Mouse (Mus musculus): ENCODE results near the gene Ppp4r2. TPM values are rescaled to one million over a fixed set of nuclear protein-coding genes. Genes with fewer than 3 reads are reported as not detected.

Gene Ppp4r2
- polyA plus RNA-seq, 1 experiment from 2014 or later: 12.7 TPM

DNA sequence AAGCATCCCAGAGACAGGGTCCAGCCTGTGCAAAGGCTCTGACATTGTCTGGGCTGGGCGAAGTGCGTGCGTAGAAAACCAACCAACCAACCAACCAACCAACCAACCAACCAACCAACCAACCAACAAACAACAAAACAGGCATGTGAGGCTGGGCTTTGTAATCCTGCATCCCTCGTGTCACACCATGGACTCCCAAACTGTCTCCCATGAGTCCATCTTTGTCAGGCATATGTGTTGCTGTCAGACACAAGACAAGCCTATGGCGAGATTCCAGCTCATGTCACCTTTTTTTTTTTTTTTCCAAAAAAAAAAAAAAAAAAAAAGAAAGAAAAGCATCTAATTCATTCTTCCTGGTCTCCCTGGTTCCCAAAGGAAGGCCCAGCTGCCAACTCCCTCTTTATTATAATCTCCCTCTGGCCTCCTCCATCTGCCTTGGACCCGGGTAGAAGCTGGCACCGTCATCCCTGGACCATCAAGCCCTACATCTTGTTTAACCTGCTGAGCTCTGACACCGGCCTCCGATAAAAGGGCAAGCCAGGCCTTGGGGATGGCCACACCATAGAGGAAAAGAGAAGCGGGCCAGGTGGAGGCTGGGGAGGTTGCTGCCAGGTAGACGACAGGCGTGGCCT is 51.3 kb downstream of the Ppp4r2 start:
- no peaks in the 10 kb centered on the region for H3K9me3 ChIP-seq (replicated peaks; ENCODE audit: control insufficient read depth, low read length)
- H3K27ac ChIP-seq (ENCODE audit: low read length): no peak overlapping the region
- H3K9ac ChIP-seq (ENCODE audit: low read length): no peak overlapping the region
- H3K4me3 ChIP-seq (replicated peaks; ENCODE audit: low read length): no peak overlapping the region
- WGBS: 90% methylated on average over 12 of the region's 12 CpGs
- no peaks in the 10 kb centered on the region for H3K27me3 ChIP-seq (ENCODE audit: control insufficient read depth, insufficient read depth, low read length)
- no peaks in the 10 kb centered on the region for H3K36me3 ChIP-seq (ENCODE audit: control insufficient read depth, insufficient read depth, low read length)
- H3K4me1 ChIP-seq (ENCODE audit: control insufficient read depth, insufficient read depth, low read length): no peaks in the 10 kb centered on the region; the same call in 1 of the 2 replicates
- no peak for ATAC-seq (ENCODE audit: insufficient read depth, low FRiP score)
- H3K4me2 ChIP-seq (ENCODE audit: low read depth, low read length): no peak overlapping the region

DNA sequence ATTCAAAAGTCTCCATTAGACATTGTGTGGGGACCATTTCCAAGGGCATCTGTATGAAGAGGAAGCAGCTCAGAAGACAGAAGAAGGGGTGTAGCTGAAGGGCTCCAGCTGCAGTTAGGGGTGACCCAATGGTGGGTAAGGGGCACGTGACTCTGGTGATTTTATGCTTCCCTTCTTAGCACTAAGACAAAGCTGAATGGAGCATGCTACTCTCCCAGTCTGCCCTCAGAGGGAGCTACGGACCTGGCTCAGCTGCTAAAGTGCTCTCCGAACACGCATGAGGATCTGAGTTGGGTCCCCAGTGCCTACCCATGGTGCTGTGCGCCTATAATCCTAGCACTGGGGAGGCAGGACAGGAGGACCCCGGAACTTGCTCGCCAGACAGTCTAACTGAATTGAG is 52.0 kb downstream of the Ppp4r2 start:
- 0 out of 2 replicates have a peak, but pooled peaks have one; percentile 8 for ATAC-seq (ENCODE audit: insufficient read depth, low FRiP score)
- H3K4me2 ChIP-seq (ENCODE audit: low read depth, low read length): no peak overlapping the region
- WGBS: 47% methylated on average over 7 of the region's 7 CpGs
- H3K9ac ChIP-seq (ENCODE audit: low read length): no peak overlapping the region
- H3K9me3 ChIP-seq (replicated peaks; ENCODE audit: control insufficient read depth, low read length): no peaks in the 10 kb centered on the region
- H3K27ac ChIP-seq (ENCODE audit: low read length): no peak overlapping the region
- H3K4me1 ChIP-seq (ENCODE audit: control insufficient read depth, insufficient read depth, low read length): no peaks in the 10 kb centered on the region; the same call in 1 of the 2 replicates
- H3K36me3 ChIP-seq (ENCODE audit: control insufficient read depth, insufficient read depth, low read length): no peaks in the 10 kb centered on the region
- no peaks in the 10 kb centered on the region for H3K27me3 ChIP-seq (ENCODE audit: control insufficient read depth, insufficient read depth, low read length)
- H3K4me3 ChIP-seq (replicated peaks; ENCODE audit: low read length): no peak overlapping the region

DNA sequence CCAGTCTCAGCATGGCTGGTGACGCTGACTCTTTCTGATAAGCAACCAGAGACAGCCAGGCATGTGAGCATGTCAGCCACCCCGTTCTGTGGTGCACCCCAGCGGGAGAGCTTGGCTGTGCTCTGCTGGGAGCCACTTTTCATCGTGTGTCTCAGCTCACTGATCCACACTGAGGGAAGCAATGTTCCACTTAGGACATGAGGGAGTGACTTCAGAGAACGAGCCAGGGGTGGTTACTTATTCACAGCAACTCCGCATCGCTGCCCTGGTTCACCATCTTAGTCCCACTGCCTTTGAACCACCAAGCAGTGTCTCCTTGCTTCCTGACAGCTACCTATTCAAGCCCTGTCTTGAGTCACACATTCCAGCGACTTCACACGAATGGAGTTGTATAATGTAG is 53.6 kb downstream of the Ppp4r2 start:
- 88% methylated on average over 9 of the region's 9 CpGs for WGBS
- Histone ChIP-seq H3K27me3 (ENCODE audit: control insufficient read depth, insufficient read depth, low read length) (no peaks in the 10 kb centered on the region), H3K4me3 (replicated peaks; ENCODE audit: low read length) (no peak overlapping the region), H3K9me3 (replicated peaks; ENCODE audit: control insufficient read depth, low read length) (no peaks in the 10 kb centered on the region), H3K9ac (ENCODE audit: low read length) (no peak overlapping the region), H3K4me2 (ENCODE audit: low read depth, low read length) (no peak overlapping the region), H3K36me3 (ENCODE audit: control insufficient read depth, insufficient read depth, low read length) (no peaks in the 10 kb centered on the region), H3K27ac (ENCODE audit: low read length) (no peak overlapping the region), H3K4me1 (ENCODE audit: control insufficient read depth, insufficient read depth, low read length) (no peaks in the 10 kb centered on the region; the same call in 1 of the 2 replicates)
- no peak for ATAC-seq (ENCODE audit: insufficient read depth, low FRiP score)

DNA sequence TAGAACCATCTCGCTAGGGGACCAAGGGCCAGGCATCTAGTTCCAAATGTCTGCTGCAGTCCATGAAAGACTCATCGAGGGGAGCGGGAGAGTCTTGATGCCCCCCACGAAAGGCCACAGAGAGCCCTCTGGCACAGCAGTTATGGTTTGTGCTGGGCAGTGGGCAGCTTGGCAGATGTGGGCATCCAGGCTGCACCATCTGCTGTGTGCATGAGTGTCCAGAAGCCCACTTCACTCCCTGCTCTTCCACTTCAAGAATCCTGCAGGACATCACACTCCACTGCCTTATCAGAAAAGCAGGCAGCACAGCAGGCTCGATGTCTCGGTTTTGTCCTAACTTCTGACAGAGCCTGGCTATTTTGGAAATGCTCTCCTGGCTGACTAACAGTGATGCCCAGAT is 55.9 kb downstream of the Ppp4r2 start:
- 77% methylated on average over 6 of the region's 6 CpGs for WGBS
- Histone ChIP-seq H3K4me2 (ENCODE audit: low read depth, low read length) (no peak overlapping the region), H3K27ac (ENCODE audit: low read length) (no peak overlapping the region), H3K27me3 (ENCODE audit: control insufficient read depth, insufficient read depth, low read length) (no peaks in the 10 kb centered on the region), H3K36me3 (ENCODE audit: control insufficient read depth, insufficient read depth, low read length) (no peaks in the 10 kb centered on the region), H3K4me3 (replicated peaks; ENCODE audit: low read length) (no peak overlapping the region), H3K9me3 (replicated peaks; ENCODE audit: control insufficient read depth, low read length) (no peaks in the 10 kb centered on the region), H3K9ac (ENCODE audit: low read length) (no peak overlapping the region), H3K4me1 (ENCODE audit: control insufficient read depth, insufficient read depth, low read length) (no peaks in the 10 kb centered on the region)
- no peak for ATAC-seq (ENCODE audit: insufficient read depth, low FRiP score)

DNA sequence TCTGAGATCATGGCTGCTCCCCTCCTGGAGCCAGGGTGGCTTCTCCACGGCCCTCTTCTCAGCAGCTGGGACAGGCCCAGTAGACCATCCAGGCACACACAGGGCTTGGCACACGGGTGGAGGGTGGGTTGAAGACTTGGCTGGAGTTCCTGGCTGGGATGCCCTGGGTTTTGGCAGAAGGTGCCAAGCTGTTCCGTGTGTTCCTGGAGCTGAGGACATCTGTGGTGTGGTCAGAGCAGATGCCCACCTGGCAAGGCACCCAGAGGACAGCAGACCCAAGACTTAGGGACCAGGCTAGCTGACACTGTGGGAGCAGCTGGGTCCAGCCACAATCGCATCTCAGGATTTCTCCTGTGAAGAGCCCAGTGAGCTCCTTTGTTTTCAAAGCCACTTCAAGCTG is 59.1 kb downstream of the Ppp4r2 start:
- no peak overlapping the region for H3K9ac ChIP-seq (ENCODE audit: low read length)
- no peak overlapping the region for H3K27ac ChIP-seq (ENCODE audit: low read length)
- 77% methylated on average over 4 of the region's 4 CpGs for WGBS
- ATAC-seq (ENCODE audit: insufficient read depth, low FRiP score): no peak
- no peaks in the 10 kb centered on the region for H3K36me3 ChIP-seq (ENCODE audit: control insufficient read depth, insufficient read depth, low read length)
- no peaks in the 10 kb centered on the region for H3K27me3 ChIP-seq (ENCODE audit: control insufficient read depth, insufficient read depth, low read length)
- H3K9me3 ChIP-seq (replicated peaks; ENCODE audit: control insufficient read depth, low read length): no peaks in the 10 kb centered on the region
- no peaks in the 10 kb centered on the region for H3K4me1 ChIP-seq (ENCODE audit: control insufficient read depth, insufficient read depth, low read length)
- H3K4me2 ChIP-seq (ENCODE audit: low read depth, low read length): no peak overlapping the region
- no peak overlapping the region for H3K4me3 ChIP-seq (replicated peaks; ENCODE audit: low read length)

DNA sequence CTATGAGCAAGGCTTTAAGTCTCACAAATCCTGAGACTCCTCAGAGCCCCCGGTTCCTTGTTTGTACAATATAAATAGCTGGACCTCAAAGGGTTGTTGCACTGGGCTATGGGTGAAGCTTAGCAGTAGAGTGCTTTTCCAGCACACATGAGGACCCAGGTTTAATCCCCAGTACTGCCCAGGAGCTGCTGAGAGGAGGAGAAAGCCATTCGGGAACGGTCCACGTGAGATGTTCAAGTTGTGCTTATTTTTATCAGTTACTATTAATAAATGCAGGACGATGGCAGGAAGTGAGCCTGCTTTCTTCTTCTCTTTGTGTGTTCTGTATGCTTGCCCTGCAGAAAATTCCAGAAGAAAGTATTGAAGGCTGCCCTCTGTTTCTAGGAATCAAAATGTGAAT is 59.7 kb downstream of the Ppp4r2 start:
- no peak overlapping the region for H3K4me3 ChIP-seq (replicated peaks; ENCODE audit: low read length)
- 57% methylated on average over 5 of the region's 5 CpGs for WGBS
- no peaks in the 10 kb centered on the region for H3K9me3 ChIP-seq (replicated peaks; ENCODE audit: control insufficient read depth, low read length)
- H3K4me1 ChIP-seq (ENCODE audit: control insufficient read depth, insufficient read depth, low read length): no peaks in the 10 kb centered on the region
- no peak for ATAC-seq (ENCODE audit: insufficient read depth, low FRiP score)
- no peak overlapping the region for H3K4me2 ChIP-seq (ENCODE audit: low read depth, low read length)
- no peaks in the 10 kb centered on the region for H3K27me3 ChIP-seq (ENCODE audit: control insufficient read depth, insufficient read depth, low read length)
- H3K9ac ChIP-seq (ENCODE audit: low read length): no peak overlapping the region
- H3K36me3 ChIP-seq (ENCODE audit: control insufficient read depth, insufficient read depth, low read length): no peaks in the 10 kb centered on the region
- no peak overlapping the region for H3K27ac ChIP-seq (ENCODE audit: low read length)

DNA sequence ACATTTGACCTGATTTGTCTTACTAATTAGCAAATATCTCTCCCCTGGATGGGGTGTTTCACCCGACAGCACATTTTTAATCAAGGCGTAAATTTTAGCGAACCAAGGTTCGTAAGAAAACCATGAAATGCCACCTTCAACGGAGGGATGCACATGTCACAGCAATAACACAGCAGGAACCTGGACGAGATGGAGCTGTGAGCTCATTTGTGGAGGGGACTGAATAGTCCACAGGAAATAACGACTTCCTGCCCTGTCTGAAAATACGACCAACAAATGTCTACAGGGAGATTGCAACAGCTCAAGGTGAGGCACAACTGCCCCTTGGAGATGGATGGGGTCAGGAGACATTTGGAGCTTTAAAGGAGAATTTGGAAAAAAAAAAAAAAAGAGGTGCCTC is 61.8 kb downstream of the Ppp4r2 start:
- no peaks in the 10 kb centered on the region for H3K9me3 ChIP-seq (replicated peaks; ENCODE audit: control insufficient read depth, low read length)
- no peaks in the 10 kb centered on the region for H3K27me3 ChIP-seq (ENCODE audit: control insufficient read depth, insufficient read depth, low read length)
- WGBS: 71% methylated on average over 8 of the region's 8 CpGs
- H3K27ac ChIP-seq (ENCODE audit: low read length): no peak overlapping the region
- no peaks in the 10 kb centered on the region for H3K36me3 ChIP-seq (ENCODE audit: control insufficient read depth, insufficient read depth, low read length)
- no peak overlapping the region for H3K4me3 ChIP-seq (replicated peaks; ENCODE audit: low read length)
- H3K4me2 ChIP-seq (ENCODE audit: low read depth, low read length): no peak overlapping the region
- no peaks in the 10 kb centered on the region for H3K4me1 ChIP-seq (ENCODE audit: control insufficient read depth, insufficient read depth, low read length)
- no peak for ATAC-seq (ENCODE audit: insufficient read depth, low FRiP score)
- H3K9ac ChIP-seq (ENCODE audit: low read length): no peak overlapping the region

DNA sequence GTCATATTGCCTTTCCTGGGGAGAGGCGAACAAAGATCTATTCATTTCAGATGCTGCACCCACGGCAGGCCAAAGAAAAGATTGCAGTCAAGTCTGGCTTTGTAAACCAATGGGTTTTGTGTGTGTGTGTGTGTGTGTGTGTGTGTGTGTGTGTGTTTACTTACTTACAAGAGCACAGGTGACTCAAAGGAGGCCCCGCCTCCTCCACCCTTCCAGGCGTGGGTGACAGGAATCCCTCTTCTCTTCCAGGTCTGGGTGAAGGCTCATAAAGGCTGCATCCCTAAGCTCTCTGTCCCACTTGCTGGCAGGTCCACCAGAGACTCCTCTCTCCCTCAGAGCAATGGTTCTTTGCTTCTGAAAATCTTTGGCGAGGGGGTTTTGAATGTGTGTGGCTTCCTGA is 63.5 kb downstream of the Ppp4r2 start:
- Histone ChIP-seq H3K4me1 (ENCODE audit: control insufficient read depth, insufficient read depth, low read length) (no peaks in the 10 kb centered on the region), H3K36me3 (ENCODE audit: control insufficient read depth, insufficient read depth, low read length) (no peaks in the 10 kb centered on the region), H3K9me3 (replicated peaks; ENCODE audit: control insufficient read depth, low read length) (no peaks in the 10 kb centered on the region), H3K4me2 (ENCODE audit: low read depth, low read length) (no peak overlapping the region), H3K4me3 (replicated peaks; ENCODE audit: low read length) (no peak overlapping the region), H3K27me3 (ENCODE audit: control insufficient read depth, insufficient read depth, low read length) (no peaks in the 10 kb centered on the region), H3K27ac (ENCODE audit: low read length) (no peak overlapping the region), H3K9ac (ENCODE audit: low read length) (no peak overlapping the region)
- WGBS: 56% methylated on average over 5 of the region's 5 CpGs
- ATAC-seq (ENCODE audit: insufficient read depth, low FRiP score): no peak

DNA sequence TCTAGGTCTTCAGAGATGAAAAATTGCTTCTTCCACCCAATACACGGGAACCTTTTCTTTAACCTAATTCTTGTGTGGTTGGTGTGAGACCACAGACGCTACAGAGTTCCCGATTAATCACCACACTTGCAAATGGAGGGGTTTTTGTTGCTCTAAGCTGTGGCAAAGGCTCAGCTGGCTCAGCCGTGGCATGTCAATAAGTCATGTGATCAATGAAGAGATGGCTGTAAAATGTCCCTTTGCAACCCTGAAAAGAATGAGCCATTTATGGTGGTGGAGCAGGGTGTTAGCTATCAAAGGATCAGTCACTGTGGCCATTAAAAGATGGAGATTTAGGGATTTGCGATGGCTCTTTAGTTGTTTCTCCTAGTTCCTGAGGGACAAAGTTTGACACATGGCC is 71.0 kb downstream of the Ppp4r2 start:
- WGBS: 71% methylated on average over 5 of the region's 5 CpGs

More for the DNA sequence above, 71.0 kb downstream of the Ppp4r2 start:
- Histone ChIP-seq H3K9me3 (replicated peaks; ENCODE audit: control insufficient read depth, low read length) (no peaks in the 10 kb centered on the region), H3K9ac (ENCODE audit: low read length) (no peak overlapping the region), H3K27me3 (ENCODE audit: control insufficient read depth, insufficient read depth, low read length) (no peaks in the 10 kb centered on the region), H3K36me3 (ENCODE audit: control insufficient read depth, insufficient read depth, low read length) (no peaks in the 10 kb centered on the region), H3K4me3 (replicated peaks; ENCODE audit: low read length) (no peak overlapping the region), H3K4me2 (ENCODE audit: low read depth, low read length) (no peak overlapping the region), H3K4me1 (ENCODE audit: control insufficient read depth, insufficient read depth, low read length) (no peaks in the 10 kb centered on the region), H3K27ac (ENCODE audit: low read length) (no peak overlapping the region)
- no peak for ATAC-seq (ENCODE audit: insufficient read depth, low FRiP score)

Measured in stomach, embryonic 16.5 days (tissue).